Mouse (Mus musculus) spleen, adult 2 months (tissue): Measurements from ENCODE around the gene Dusp10.

ENCODE experiments used
- CTCF ChIP-seq: fragments of 200-500 bp; IDR thresholded peaks from 2 replicates; pipeline ENCODE4 v1.5.1; 2011; ENCODE audit warnings: mild to moderate bottlenecking, inconsistent platforms; ENCODE audit not compliant: insufficient read depth, insufficient read length, insufficient replicate concordance; ENCODE audit errors: extremely low read depth
- POLR2A ChIP-seq: fragments of 200-500 bp; IDR thresholded peaks from 2 replicates; pipeline ENCODE4 v1.6.1; 2011; ENCODE audit warnings: low read depth, low read length, inconsistent platforms

DNA sequence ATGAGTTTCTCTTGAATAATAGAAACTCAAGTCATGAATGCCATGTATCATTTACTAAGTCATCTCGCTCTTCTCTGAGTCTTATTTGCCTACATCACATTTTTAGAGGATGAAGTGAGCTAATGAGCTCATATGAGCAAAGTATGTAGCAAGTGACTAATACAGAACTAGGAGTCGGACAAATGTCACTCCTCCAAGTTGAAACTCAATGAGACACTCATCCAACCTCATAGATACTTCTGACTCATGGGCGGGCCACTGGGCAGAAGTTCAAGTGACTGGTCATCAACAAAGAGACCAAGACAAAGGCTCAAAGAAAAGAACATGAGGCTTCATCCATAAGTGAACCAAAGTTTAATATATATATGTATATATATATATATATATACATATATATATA is 71.9 kb downstream of the Dusp10 start:
- TF ChIP-seq CTCF: no peak
- no peak for TF ChIP-seq POLR2A
